ENCODE assay signal across 9 mouse cellular contexts in genomic region chr7:128549137-128549536, GRCm38 (mm10). TPM values are rescaled to one million over a fixed set of nuclear protein-coding genes. Genes with fewer than 3 reads are reported as not detected.
DNase-seq lines count a peak whose midpoint lies in the region; ATAC-seq lines count a peak whose summit lies in the region.
"Had no signal": no experiment of that assay in that cellular context is flagged by ENCODE, and none has a peak within 500 bp of the region (broad histone marks: within the 10 kb centered on the region; RNA-seq: fewer than 3 reads in every experiment).

No protein-coding gene starts in this region.

- 25% methylated on average over 4 of the region's 4 CpGs for whole genome bisulfite sequencing in heart, embryonic 10.5 days
- WGBS in midbrain, embryonic 15.5 days, result 48% methylated on average over 4 of the region's 4 CpGs
- 46% methylated on average over 4 of the region's 4 CpGs for WGBS in midbrain, embryonic 11.5 days
- 23% methylated on average over 4 of the region's 4 CpGs for WGBS in intestine, embryonic 15.5 days

- H3K27ac ChIP-seq in heart, embryonic 10.5 days, result peak overlapping the region; percentile 7; the same call in 1 of the 2 replicates
- H3K27ac ChIP-seq in midbrain, embryonic 15.5 days, result peak overlapping the region; percentile 80
- H3K27ac ChIP-seq in midbrain, embryonic 11.5 days (ENCODE audit: low read depth, low read length), result no peak overlapping the region
- H3K27ac ChIP-seq in intestine, embryonic 15.5 days, result no peak overlapping the region
- H3K27ac ChIP-seq: liver, embryonic 15.5 days had no signal

- peak; percentile 69 for DNase-seq in heart, embryonic 10.5 days (ENCODE audit: low spot score)
- no peak for DNase-seq in heart, adult 8-10 months (ENCODE audit: low spot score)
- no peak for DNase-seq in midbrain, embryonic 11.5 days (ENCODE audit: low spot score, missing footprints)
- DNase-seq in kidney, postnatal 14 days, result no peak
- DNase-seq in testis, postnatal 10 days (ENCODE audit: low spot score), result no peak
- DNase-seq: kidney, postnatal 4 days had no signal

- H3K27me3 ChIP-seq in heart, embryonic 10.5 days (ENCODE audit: insufficient read depth, poor library complexity, severe bottlenecking), result no peaks in the 10 kb centered on the region
- no peaks in the 10 kb centered on the region for H3K27me3 ChIP-seq in midbrain, embryonic 15.5 days (replicated peaks)
- no peaks in the 10 kb centered on the region for H3K27me3 ChIP-seq in midbrain, embryonic 11.5 days (ENCODE audit: control insufficient read depth, insufficient read depth, low read length)
- no peaks in the 10 kb centered on the region for H3K27me3 ChIP-seq in intestine, embryonic 15.5 days (replicated peaks)
- H3K27me3 ChIP-seq: liver, embryonic 15.5 days had no signal

- no peak for ATAC-seq in midbrain, embryonic 15.5 days (replicated peaks)
- ATAC-seq in midbrain, embryonic 11.5 days (ENCODE audit: low FRiP score), result no peak
- peak; percentile 39; the same call in 1 of the 2 replicates for ATAC-seq in intestine, embryonic 15.5 days

- H3K36me3 ChIP-seq in heart, embryonic 10.5 days, result peaks cover 43% of the 10 kb centered on the region
- no peaks in the 10 kb centered on the region for H3K36me3 ChIP-seq in midbrain, embryonic 15.5 days (replicated peaks)
- no peaks in the 10 kb centered on the region for H3K36me3 ChIP-seq in midbrain, embryonic 11.5 days (ENCODE audit: control insufficient read depth, insufficient read depth, low read length)
- H3K36me3 ChIP-seq in intestine, embryonic 15.5 days, result peaks cover 19% of the 10 kb centered on the region

- H3K4me2 ChIP-seq in midbrain, embryonic 15.5 days, result no peak overlapping the region
- no peak overlapping the region for H3K4me2 ChIP-seq in midbrain, embryonic 11.5 days
- H3K4me2 ChIP-seq in intestine, embryonic 15.5 days (replicated peaks), result no peak overlapping the region
- H3K4me2 ChIP-seq: liver, embryonic 15.5 days had no signal

- H3K4me1 ChIP-seq in heart, embryonic 10.5 days, result peaks cover 25% of the 10 kb centered on the region; the same call in 1 of the 2 replicates
- peaks cover 38% of the 10 kb centered on the region for H3K4me1 ChIP-seq in midbrain, embryonic 15.5 days
- H3K4me1 ChIP-seq in midbrain, embryonic 11.5 days (ENCODE audit: control insufficient read depth, insufficient read depth, low read length), result peaks cover 11% of the 10 kb centered on the region
- H3K4me1 ChIP-seq in intestine, embryonic 15.5 days (replicated peaks), result 0 out of 2 replicates have a peak, but pooled peaks cover 5% of the 10 kb centered on the region
- H3K4me1 ChIP-seq: liver, embryonic 15.5 days had no signal

- no peaks in the 10 kb centered on the region for H3K9me3 ChIP-seq in heart, embryonic 10.5 days
- no peaks in the 10 kb centered on the region for H3K9me3 ChIP-seq in midbrain, embryonic 15.5 days
- H3K9me3 ChIP-seq in midbrain, embryonic 11.5 days (ENCODE audit: control insufficient read depth, low read length), result no peaks in the 10 kb centered on the region
- no peaks in the 10 kb centered on the region for H3K9me3 ChIP-seq in intestine, embryonic 15.5 days
- H3K9me3 ChIP-seq: liver, embryonic 15.5 days had no signal

- no peak overlapping the region for H3K9ac ChIP-seq in midbrain, embryonic 15.5 days
- H3K9ac ChIP-seq in midbrain, embryonic 11.5 days (ENCODE audit: low read length), result no peak overlapping the region
- H3K9ac ChIP-seq in intestine, embryonic 15.5 days, result no peak overlapping the region
- H3K9ac ChIP-seq: liver, embryonic 15.5 days had no signal

- no peak overlapping the region for H3K4me3 ChIP-seq in heart, embryonic 10.5 days
- H3K4me3 ChIP-seq in midbrain, embryonic 15.5 days, result no peak overlapping the region
- H3K4me3 ChIP-seq in midbrain, embryonic 11.5 days (ENCODE audit: low read depth, low read length), result no peak overlapping the region
- H3K4me3 ChIP-seq in intestine, embryonic 15.5 days (replicated peaks), result no peak overlapping the region
- H3K4me3 ChIP-seq: liver, embryonic 15.5 days had no signal

RNA-seq across cellular contexts. Expression of gene Bag3, which starts 25.7 kb away (rescaled TPM):
- 13.3 and 19.8 TPM in 2 replicates for polyA plus RNA-seq in heart, embryonic 10.5 days (2016; fragmentation: Nextera tagmentation; extraction: Ambion mirVana)
- total RNA-seq in heart, adult 8-10 months (2022), result 100 to 1,000 TPM; 281 to 370 (median 342) TPM
- polyA plus RNA-seq in midbrain, embryonic 15.5 days (2015; fragmentation: Nextera tagmentation; extraction: Ambion mirVana), result 2.0 and 2.5 TPM in 2 replicates
- 3.0 and 4.3 TPM in 2 replicates for polyA plus RNA-seq in midbrain, embryonic 11.5 days (2014; fragmentation: Nextera tagmentation; extraction: Ambion mirVana)
- 10.9 and 12.3 TPM in 2 replicates for polyA plus RNA-seq in intestine, embryonic 15.5 days (2015; fragmentation: Nextera tagmentation; extraction: Ambion mirVana)

Comparison
In these comparisons a context has a peak if more than half of its experiments do, and no peak if none do; other contexts are left out.
1. H3K27ac ChIP-seq: peak in heart, embryonic 10.5 days (single experiment) and midbrain, embryonic 15.5 days (single experiment); none in midbrain, embryonic 11.5 days (single experiment) and intestine, embryonic 15.5 days (single experiment).